Mouse (Mus musculus): ENCODE measurements around the gene Cmip. TPM values are rescaled to one million over a fixed set of nuclear protein-coding genes. Genes with fewer than 3 reads are reported as not detected.
A peak's percentile ranks its signal among the peaks of the same experiment; 100 is the strongest.

Gene Cmip
- polyA plus RNA-seq, 1 experiment from 2014 or later = 6.7 TPM

DNA sequence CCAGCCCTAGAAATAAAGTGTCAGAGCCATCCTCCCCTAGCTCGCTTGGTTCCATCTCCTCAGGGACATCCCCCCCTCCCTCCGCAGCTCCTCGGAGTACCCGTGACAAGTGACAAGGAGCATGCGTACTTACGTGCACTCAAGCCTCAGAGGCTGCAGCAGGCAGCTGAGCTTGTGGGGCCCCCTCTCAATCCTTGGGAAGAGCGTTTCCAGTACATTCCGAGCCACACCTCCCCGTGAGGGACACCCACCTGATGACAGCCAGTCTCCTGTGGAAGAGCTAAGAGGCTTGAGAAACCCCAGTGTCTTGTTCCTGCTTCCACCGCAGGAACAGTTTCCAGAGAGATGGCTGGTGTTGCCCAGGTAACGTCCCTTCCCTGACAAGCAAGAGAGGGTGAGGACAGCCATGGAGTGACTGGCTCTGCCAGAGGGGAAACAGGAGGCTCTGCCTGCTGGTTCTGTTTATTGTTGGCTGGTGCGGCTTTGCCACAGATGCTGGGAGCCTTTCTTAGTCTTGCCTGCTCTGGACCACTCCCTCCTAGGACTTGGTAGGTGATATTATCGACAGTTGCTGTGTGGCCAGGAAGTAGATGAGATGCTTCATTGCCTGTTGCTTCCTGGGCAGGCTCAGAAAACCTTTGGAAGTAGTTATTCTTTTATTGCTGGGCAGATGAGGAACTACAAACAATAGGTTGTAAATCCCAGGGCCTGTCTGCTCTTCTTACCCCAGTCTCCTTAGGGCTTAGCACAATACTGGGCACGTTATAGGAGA lies 147.0 kb downstream of the Cmip start:
- H3K4me1 ChIP-seq (replicated peaks) = peaks cover 20% of the 10 kb centered on the region
- 65% methylated on average over 14 of the region's 14 CpGs for WGBS (ENCODE audit: insufficient replicate concordance)
- H3K9me3 ChIP-seq (replicated peaks) = no peaks in the 10 kb centered on the region
- H3K9ac ChIP-seq = no peak overlapping the region
- H3K27me3 ChIP-seq = no peaks in the 10 kb centered on the region
- H3K36me3 ChIP-seq = 0 out of 2 replicates have a peak, but pooled peaks cover 2% of the 10 kb centered on the region
- no peak overlapping the region for H3K27ac ChIP-seq
- ATAC-seq (ENCODE audit: low read depth) (no peak), DNase-seq (no peak)
- H3K4me2 ChIP-seq = no peak overlapping the region
- H3K4me3 ChIP-seq (replicated peaks) = no peak overlapping the region

DNA sequence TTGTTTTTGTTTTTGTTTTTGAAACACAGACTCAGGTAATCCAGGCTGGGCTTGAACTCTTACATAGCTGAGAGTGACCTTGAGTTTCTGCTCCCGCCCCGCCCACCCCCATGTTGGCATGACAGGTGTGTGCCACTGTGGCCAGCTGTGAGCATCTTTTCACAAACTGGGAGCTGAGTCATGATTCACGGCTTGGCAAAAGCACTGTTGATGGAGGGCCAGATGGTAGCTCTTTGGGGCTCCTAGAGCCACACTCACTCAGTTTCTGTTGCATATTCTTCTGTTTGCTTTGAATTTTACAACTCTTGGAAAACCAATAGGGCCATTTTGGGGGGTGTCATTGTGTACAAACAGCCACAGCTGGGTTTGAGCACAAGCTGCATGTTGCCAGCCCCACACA lies 149.2 kb downstream of the Cmip start:
- ATAC-seq (ENCODE audit: low read depth) (no peak), DNase-seq (no peak)
- H3K36me3 ChIP-seq = 0 out of 2 replicates have a peak, but pooled peaks cover 2% of the 10 kb centered on the region
- H3K27ac ChIP-seq = no peak overlapping the region
- peaks cover 20% of the 10 kb centered on the region for H3K4me1 ChIP-seq (replicated peaks)
- no peaks in the 10 kb centered on the region for H3K9me3 ChIP-seq (replicated peaks)
- H3K4me3 ChIP-seq (replicated peaks) = no peak overlapping the region
- H3K4me2 ChIP-seq = no peak overlapping the region
- H3K9ac ChIP-seq = no peak overlapping the region
- WGBS (ENCODE audit: insufficient replicate concordance) = 75% methylated on average over 3 of the region's 3 CpGs
- no peaks in the 10 kb centered on the region for H3K27me3 ChIP-seq

DNA sequence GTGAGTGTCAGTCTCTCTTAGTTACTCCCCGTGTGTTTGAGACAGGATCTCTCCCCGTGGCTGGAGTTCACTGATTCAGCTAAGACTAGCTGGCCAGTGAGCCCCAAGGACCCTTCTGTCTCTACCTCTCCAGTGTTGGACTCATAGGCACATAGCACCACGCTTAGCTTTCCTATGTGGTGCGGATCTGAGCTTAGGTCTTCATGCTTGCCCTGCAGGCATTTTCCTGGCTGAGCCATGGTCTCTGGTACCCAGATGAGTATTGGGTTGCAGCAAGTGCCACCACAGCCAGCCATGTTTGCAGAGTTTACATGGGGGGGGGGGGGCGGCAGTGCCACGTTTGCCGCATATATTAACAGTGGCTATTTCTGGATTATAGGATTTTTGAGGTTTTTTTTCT lies 151.8 kb downstream of the Cmip start:
- H3K4me3 ChIP-seq (replicated peaks) = no peak overlapping the region
- peaks cover 8% of the 10 kb centered on the region for H3K4me1 ChIP-seq (replicated peaks)
- no peaks in the 10 kb centered on the region for H3K9me3 ChIP-seq (replicated peaks)
- H3K9ac ChIP-seq = no peak overlapping the region
- peaks cover 22% of the 10 kb centered on the region; the same call in 1 of the 2 replicates for H3K36me3 ChIP-seq
- H3K4me2 ChIP-seq = no peak overlapping the region
- H3K27me3 ChIP-seq = no peaks in the 10 kb centered on the region
- 74% methylated on average over 7 of the region's 7 CpGs for WGBS (ENCODE audit: insufficient replicate concordance)
- ATAC-seq (ENCODE audit: low read depth) = no peak
- no peak overlapping the region for H3K27ac ChIP-seq
- no peak for DNase-seq

DNA sequence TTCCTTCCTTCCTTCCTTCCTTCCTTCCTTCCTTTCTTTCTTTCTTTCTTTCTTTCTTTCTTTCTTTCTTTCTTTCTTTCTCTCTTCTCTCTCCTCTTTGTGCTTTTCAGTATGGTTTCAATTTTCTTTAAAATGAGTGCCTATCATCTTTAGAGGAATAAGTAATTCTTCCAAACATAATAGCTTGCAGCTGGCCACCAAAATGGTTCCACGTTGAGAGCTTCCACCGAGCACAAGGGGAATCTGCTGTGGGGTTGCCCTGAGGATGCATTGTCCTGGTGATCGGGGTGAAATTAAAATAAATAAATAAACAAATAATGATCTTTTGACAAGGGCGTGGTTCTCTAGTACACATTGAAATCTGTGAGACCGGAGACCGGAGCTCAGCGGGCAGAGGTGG lies 152.2 kb downstream of the Cmip start:
- no peak overlapping the region for H3K4me2 ChIP-seq
- no peaks in the 10 kb centered on the region for H3K27me3 ChIP-seq
- peaks cover 23% of the 10 kb centered on the region; the same call in 1 of the 2 replicates for H3K36me3 ChIP-seq
- no peak overlapping the region for H3K27ac ChIP-seq
- DNase-seq (no peak), ATAC-seq (ENCODE audit: low read depth) (no peak)
- H3K9ac ChIP-seq = no peak overlapping the region
- H3K4me3 ChIP-seq (replicated peaks) = no peak overlapping the region
- H3K9me3 ChIP-seq (replicated peaks) = no peaks in the 10 kb centered on the region
- H3K4me1 ChIP-seq (replicated peaks) = peaks cover 4% of the 10 kb centered on the region; the same call in 1 of the 2 replicates
- 82% methylated on average over 7 of the region's 7 CpGs for WGBS (ENCODE audit: insufficient replicate concordance)

DNA sequence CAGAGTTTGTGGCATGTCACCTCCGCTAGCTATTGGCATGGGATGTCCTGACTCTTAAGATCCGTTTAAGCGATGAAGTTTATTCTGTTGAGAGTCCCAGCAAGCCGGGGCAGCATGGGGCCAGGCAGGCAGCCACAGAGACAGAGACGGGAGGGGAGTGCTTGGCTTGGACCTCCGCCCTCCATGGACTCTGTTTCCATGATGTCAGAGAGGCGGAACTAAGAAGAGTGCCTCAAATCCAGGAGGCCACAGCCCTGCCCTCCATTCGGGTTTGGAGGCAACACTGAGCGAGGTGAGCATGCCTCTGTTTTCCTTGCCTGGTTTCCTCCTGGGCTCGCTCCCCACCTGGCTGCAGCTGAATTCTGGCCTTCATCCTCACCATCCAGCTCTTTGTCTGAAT lies 153.5 kb downstream of the Cmip start:
- WGBS (ENCODE audit: insufficient replicate concordance) = 74% methylated on average over 10 of the region's 10 CpGs
- no peaks in the 10 kb centered on the region for H3K27me3 ChIP-seq
- H3K27ac ChIP-seq = 0 out of 2 replicates have a peak overlapping the region, but pooled peaks have one; percentile 23
- no peak overlapping the region for H3K4me2 ChIP-seq
- DNase-seq (no peak), ATAC-seq (ENCODE audit: low read depth) (no peak)
- H3K9ac ChIP-seq = no peak overlapping the region
- H3K4me3 ChIP-seq (replicated peaks) = no peak overlapping the region
- H3K9me3 ChIP-seq (replicated peaks) = no peaks in the 10 kb centered on the region
- H3K4me1 ChIP-seq (replicated peaks) = peaks cover 3% of the 10 kb centered on the region; the same call in 1 of the 2 replicates
- H3K36me3 ChIP-seq = peaks cover 30% of the 10 kb centered on the region

DNA sequence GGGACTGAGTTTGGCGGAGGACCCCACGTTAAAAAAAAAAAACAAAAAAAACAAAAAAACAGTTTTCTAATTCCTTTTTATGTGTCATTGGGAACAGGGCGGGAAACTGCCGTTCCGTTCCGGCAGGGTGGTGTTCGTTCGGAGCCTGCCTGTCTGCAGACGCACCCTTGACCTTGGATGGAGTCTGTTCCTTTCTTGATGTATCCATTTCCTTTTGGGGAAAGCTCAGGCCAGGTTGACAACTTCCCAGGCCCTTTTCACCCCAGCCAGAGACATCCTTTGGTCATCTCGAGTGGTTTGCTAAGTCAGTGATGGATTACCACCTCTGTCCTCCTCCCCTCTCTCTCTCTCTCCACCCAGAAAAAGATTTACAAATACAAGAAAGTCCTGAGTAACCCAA lies 154.0 kb downstream of the Cmip start:
- ATAC-seq (ENCODE audit: low read depth) (no peak), DNase-seq (no peak)
- Histone ChIP-seq H3K27me3 (no peaks in the 10 kb centered on the region), H3K4me1 (replicated peaks) (peaks cover 3% of the 10 kb centered on the region; the same call in 1 of the 2 replicates), H3K4me2 (no peak overlapping the region), H3K9me3 (replicated peaks) (no peaks in the 10 kb centered on the region), H3K36me3 (peaks cover 35% of the 10 kb centered on the region), H3K27ac (no peak overlapping the region), H3K9ac (no peak overlapping the region), H3K4me3 (replicated peaks) (no peak overlapping the region)
- 83% methylated on average over 10 of the region's 10 CpGs for WGBS (ENCODE audit: insufficient replicate concordance)

DNA sequence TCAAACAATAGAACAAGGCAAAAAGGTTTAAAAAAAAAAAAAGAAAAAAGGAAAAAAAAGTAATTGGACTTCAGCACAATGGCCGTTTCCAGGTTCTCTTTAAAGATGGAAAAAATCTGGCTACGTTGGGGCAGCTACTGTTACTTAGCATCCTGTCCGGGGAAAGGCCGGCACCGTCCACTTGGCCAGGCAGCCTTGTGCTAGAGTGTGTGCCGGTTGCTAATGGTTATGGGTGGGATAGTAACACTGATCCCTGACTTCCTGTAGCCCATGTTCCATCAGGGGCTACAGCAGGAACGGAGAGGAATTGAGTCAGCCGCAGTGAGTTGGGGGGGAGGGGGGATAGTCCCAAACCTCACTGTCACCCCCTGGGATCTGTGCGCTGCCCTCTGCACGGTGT lies 155.4 kb downstream of the Cmip start:
- 87% methylated on average over 10 of the region's 10 CpGs for WGBS (ENCODE audit: insufficient replicate concordance)

DNA sequence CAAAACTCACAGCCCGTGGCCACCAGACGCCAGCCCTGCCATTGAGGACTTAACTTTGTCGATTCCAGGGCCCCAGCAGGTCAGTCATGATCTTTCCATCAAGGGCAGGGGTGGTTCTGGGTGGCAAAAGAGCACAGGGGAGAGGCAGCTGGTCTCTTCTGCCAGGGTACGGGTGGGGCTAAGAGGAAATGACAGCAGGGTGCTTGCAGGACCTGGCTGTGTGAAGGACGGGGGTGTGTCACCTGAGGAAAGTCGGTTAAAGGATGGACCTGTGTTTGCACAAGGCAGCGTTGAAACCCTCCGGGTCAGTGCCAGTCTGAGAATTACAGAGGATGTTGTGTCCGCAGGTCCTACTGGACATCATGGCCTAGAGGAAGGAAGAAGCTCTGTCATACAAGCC lies 161.0 kb downstream of the Cmip start:
- Histone ChIP-seq H3K4me2 (no peak overlapping the region), H3K9me3 (replicated peaks) (no peaks in the 10 kb centered on the region), H3K4me1 (replicated peaks) (peaks cover 7% of the 10 kb centered on the region; the same call in 1 of the 2 replicates), H3K27ac (no peak overlapping the region), H3K27me3 (no peaks in the 10 kb centered on the region), H3K36me3 (peaks cover 44% of the 10 kb centered on the region), H3K9ac (no peak overlapping the region), H3K4me3 (replicated peaks) (no peak overlapping the region)
- WGBS (ENCODE audit: insufficient replicate concordance) = 81% methylated on average over 9 of the region's 9 CpGs
- DNase-seq (no peak), ATAC-seq (ENCODE audit: low read depth) (no peak)

More for the DNA sequence above, 155.4 kb downstream of the Cmip start:
- Histone ChIP-seq H3K4me2 (no peak overlapping the region), H3K4me1 (replicated peaks) (peaks cover 3% of the 10 kb centered on the region; the same call in 1 of the 2 replicates), H3K9me3 (replicated peaks) (no peaks in the 10 kb centered on the region), H3K9ac (no peak overlapping the region), H3K36me3 (peaks cover 44% of the 10 kb centered on the region), H3K4me3 (replicated peaks) (no peak overlapping the region), H3K27ac (no peak overlapping the region), H3K27me3 (no peaks in the 10 kb centered on the region)
- no peak for ATAC-seq (ENCODE audit: low read depth)
- DNase-seq = no peak

DNA sequence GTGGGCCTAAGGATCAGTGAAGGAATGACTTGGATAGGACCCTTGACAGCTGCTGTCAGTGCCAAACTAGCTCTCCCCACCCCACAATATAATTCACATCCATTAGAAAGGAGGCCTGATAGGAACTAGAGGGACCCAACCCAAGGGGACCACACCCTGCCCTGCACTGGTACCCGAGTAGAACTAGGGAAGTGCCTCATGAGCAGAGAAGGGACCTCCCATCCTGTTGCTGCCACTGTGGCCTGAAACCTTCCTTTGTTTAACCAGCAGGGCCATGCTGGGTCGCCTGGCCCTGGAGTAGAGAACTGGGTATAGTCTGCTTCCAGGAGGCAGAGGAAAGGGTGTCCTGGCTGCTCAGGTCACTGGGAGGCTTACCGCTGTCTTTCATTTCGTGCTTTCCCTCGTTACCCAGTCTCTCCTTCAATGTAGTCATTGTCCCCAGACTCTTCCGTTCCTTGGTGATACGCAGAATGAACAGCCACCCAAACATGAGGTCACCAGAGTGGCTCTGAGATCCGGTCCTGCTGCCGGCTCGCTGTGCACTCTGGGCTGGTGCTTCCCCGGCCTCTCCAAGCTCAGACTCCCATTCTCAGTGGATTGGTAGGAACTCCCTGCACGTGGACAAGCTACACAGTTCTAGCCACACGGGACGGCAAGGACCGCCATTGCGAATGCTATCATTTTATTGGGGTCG lies 164.1 kb downstream of the Cmip start:
- 80% methylated on average over 17 of the region's 17 CpGs for WGBS (ENCODE audit: insufficient replicate concordance)
- Histone ChIP-seq H3K9me3 (replicated peaks) (no peaks in the 10 kb centered on the region), H3K4me1 (replicated peaks) (peaks cover 7% of the 10 kb centered on the region; the same call in 1 of the 2 replicates), H3K36me3 (peaks cover 52% of the 10 kb centered on the region), H3K9ac (no peak overlapping the region), H3K27me3 (no peaks in the 10 kb centered on the region), H3K4me2 (no peak overlapping the region), H3K27ac (no peak overlapping the region), H3K4me3 (replicated peaks) (no peak overlapping the region)
- no peak for DNase-seq
- ATAC-seq (ENCODE audit: low read depth) = peak; percentile 14; the same call in 1 of the 2 replicates

DNA sequence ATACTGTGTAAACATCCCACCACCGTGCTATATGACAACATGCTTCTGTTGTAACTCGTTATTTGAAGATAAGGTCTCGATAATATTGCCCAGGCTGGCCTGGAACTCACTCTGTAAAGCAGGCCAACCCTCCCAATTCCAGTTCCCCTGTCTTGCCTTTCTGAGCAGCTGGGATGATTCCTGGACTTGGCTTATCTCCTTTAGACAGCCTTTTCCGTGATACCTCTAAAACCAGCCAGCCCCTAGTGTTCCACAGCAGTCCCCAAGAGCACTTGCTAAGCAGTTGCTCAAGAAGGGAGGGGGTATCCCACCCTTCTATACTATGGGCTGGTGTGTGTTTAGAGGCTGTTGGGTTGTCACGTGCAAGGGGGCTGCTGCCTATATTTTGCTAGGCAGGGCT lies 165.0 kb downstream of the Cmip start:
- 47% methylated on average over 5 of the region's 5 CpGs for WGBS (ENCODE audit: insufficient replicate concordance)
- Histone ChIP-seq H3K4me1 (replicated peaks) (peaks cover 7% of the 10 kb centered on the region; the same call in 1 of the 2 replicates), H3K27ac (no peak overlapping the region), H3K9me3 (replicated peaks) (no peaks in the 10 kb centered on the region), H3K9ac (no peak overlapping the region), H3K4me3 (replicated peaks) (no peak overlapping the region), H3K36me3 (peaks cover 54% of the 10 kb centered on the region), H3K4me2 (no peak overlapping the region), H3K27me3 (no peaks in the 10 kb centered on the region)
- DNase-seq = no peak
- ATAC-seq (ENCODE audit: low read depth) = no peak

DNA sequence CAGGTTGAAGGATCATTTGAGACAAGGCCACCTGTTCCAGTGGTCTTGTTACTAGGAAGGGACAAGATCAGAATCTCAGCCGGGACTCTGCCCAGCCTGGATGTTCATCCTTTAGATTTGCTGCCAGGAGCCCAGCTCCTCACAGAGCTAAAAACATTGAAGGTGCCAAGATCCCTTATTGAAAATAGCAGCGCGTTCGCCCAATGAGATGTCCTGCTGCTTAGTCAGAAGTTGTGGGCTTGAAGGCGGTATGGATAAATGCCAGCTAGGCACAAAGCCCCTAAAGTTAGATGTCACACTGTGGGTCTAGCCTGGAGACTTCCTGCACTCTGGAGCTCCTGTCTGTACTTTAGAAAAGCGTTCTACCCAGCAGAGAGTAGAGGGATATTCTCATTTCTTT lies 165.5 kb downstream of the Cmip start:
- ATAC-seq (ENCODE audit: low read depth) (no peak), DNase-seq (no peak)
- H3K9ac ChIP-seq = no peak overlapping the region
- no peak overlapping the region for H3K4me2 ChIP-seq
- peaks cover 7% of the 10 kb centered on the region; the same call in 1 of the 2 replicates for H3K4me1 ChIP-seq (replicated peaks)
- 83% methylated on average over 6 of the region's 6 CpGs for WGBS (ENCODE audit: insufficient replicate concordance)
- no peak overlapping the region for H3K4me3 ChIP-seq (replicated peaks)
- H3K36me3 ChIP-seq = peaks cover 54% of the 10 kb centered on the region
- H3K27me3 ChIP-seq = no peaks in the 10 kb centered on the region
- no peaks in the 10 kb centered on the region for H3K9me3 ChIP-seq (replicated peaks)
- no peak overlapping the region for H3K27ac ChIP-seq
